ENCODE assay signal across 25 mouse cellular contexts in the genomic region with DNA sequence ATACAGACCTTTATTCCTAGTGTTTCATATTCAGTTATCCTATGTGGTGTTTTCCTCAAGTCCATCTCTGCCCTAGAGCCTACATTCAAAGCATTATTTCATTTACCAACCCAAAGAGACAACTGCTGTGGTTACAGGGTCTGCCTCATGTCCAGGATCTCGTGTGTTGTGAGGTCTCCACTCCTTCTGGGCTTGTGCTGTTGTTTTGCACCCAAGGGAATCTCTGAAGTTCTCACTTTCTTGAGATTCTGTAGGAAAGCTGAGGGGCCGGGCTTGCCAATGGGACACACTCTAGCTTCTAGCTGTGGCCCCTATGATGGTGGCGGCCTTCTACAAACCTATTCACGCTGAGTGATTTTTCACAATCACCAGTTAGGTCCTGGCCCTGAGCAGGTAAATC. TPM values are rescaled to one million over a fixed set of nuclear protein-coding genes. Genes with fewer than 3 reads are reported as not detected.
DNase-seq lines count a peak whose midpoint lies in the region; ATAC-seq and TF ChIP-seq lines count a peak whose summit lies in the region.
"Had no signal": no experiment of that assay in that cellular context is flagged by ENCODE, and none has a peak within 500 bp of the region (broad histone marks: within the 10 kb centered on the region; RNA-seq: fewer than 3 reads in every experiment).

No protein-coding gene starts in this region.

- H3K27me3 ChIP-seq in hindbrain, embryonic 14.5 days (ENCODE audit: control insufficient read depth, insufficient read depth, low read length): no peaks in the 10 kb centered on the region
- H3K27me3 ChIP-seq in hindbrain, embryonic 10.5 days (ENCODE audit: insufficient read depth, poor library complexity, severe bottlenecking): no peaks in the 10 kb centered on the region
- H3K27me3 ChIP-seq in CH12.LX (replicated peaks): peaks cover 29% of the 10 kb centered on the region
- H3K27me3 ChIP-seq: intestine, embryonic 15.5 days had no signal

- TF ChIP-seq EP300 in CH12.LX (IDR thresholded peaks at IDR 0.05; ENCODE audit: low read length): no peak

- TF ChIP-seq CTCF in CH12.LX (conservative IDR thresholded peaks at IDR 0.05 in 1 of 2, IDR thresholded peaks at IDR 0.05 in 1 of 2; ENCODE audit: low read depth in 2 of 2, low read length in 2 of 2): no peak

- 0 out of 2 replicates have a peak overlapping the region, but pooled peaks have one; percentile 5 for H3K27ac ChIP-seq in hindbrain, embryonic 14.5 days
- H3K27ac ChIP-seq in hindbrain, embryonic 10.5 days: no peak overlapping the region
- no peak overlapping the region for H3K27ac ChIP-seq in CH12.LX (ENCODE audit: insufficient read depth, low read depth)
- H3K27ac ChIP-seq: forebrain, embryonic 10.5 days; gastrocnemius, adult 2 months; heart, adult 2 months; intestine, embryonic 15.5 days had no signal

- H3K9ac ChIP-seq in hindbrain, embryonic 14.5 days: no peak overlapping the region
- H3K9ac ChIP-seq in CH12.LX (ENCODE audit: insufficient read depth, low read depth): no peak overlapping the region
- H3K9ac ChIP-seq: forebrain, postnatal 0 days; intestine, embryonic 15.5 days had no signal

- H3K4me1 ChIP-seq in hindbrain, embryonic 14.5 days (replicated peaks; ENCODE audit: control insufficient read depth, insufficient read depth, low read length): peaks cover 13% of the 10 kb centered on the region
- peaks cover 19% of the 10 kb centered on the region for H3K4me1 ChIP-seq in hindbrain, embryonic 10.5 days (replicated peaks)
- peaks cover 6 to 24% of the 10 kb centered on the region in 2 experiments for H3K4me1 ChIP-seq in CH12.LX (ENCODE audit: control insufficient read depth in 1 of 2, insufficient read depth in 2 of 2)
- H3K4me1 ChIP-seq: intestine, embryonic 15.5 days had no signal

- no peak overlapping the region for H3K4me3 ChIP-seq in hindbrain, embryonic 14.5 days (replicated peaks; ENCODE audit: low read length)
- no peak overlapping the region for H3K4me3 ChIP-seq in hindbrain, embryonic 10.5 days
- no peak overlapping the region for H3K4me3 ChIP-seq in CH12.LX (replicated peaks in 1 of 3; ENCODE audit: low read depth in 2 of 3, low read length in 2 of 3, poor library complexity in 1 of 3)
- H3K4me3 ChIP-seq: forebrain, embryonic 10.5 days; gastrocnemius, adult 2 months; heart, adult 2 months; intestine, embryonic 15.5 days had no signal

- H3K4me2 ChIP-seq in hindbrain, embryonic 14.5 days (replicated peaks): no peak overlapping the region
- peak overlapping the region; percentile 22; the same call in 1 of the 2 replicates for H3K4me2 ChIP-seq in CH12.LX (ENCODE audit: insufficient read depth, low read depth, poor library complexity, severe bottlenecking)
- H3K4me2 ChIP-seq: heart, embryonic 11.5 days; intestine, embryonic 15.5 days had no signal

- H3K9me3 ChIP-seq in hindbrain, embryonic 14.5 days (ENCODE audit: control insufficient read depth, low read length): no peaks in the 10 kb centered on the region
- H3K9me3 ChIP-seq in hindbrain, embryonic 10.5 days: no peaks in the 10 kb centered on the region
- no peaks in the 10 kb centered on the region for H3K9me3 ChIP-seq in CH12.LX (replicated peaks; ENCODE audit: low read length)
- H3K9me3 ChIP-seq: forebrain, embryonic 10.5 days; G1E; intestine, embryonic 15.5 days had no signal

- no peak for TF ChIP-seq POLR2A in CH12.LX (IDR thresholded peaks at IDR 0.05; ENCODE audit: low read depth, low read length)

- 85% methylated on average over 4 of the region's 4 CpGs for WGBS in hindbrain, embryonic 14.5 days
- WGBS in hindbrain, embryonic 10.5 days: 88% methylated on average over 4 of the region's 4 CpGs

- ATAC-seq in hindbrain, embryonic 14.5 days (ENCODE audit: low FRiP score): no peak
- ATAC-seq: forebrain, embryonic 14.5 days; forebrain, postnatal 0 days; hindbrain, embryonic 16.5 days; intestine, embryonic 15.5 days; Patski had no signal

- in situ Hi-C loops in CH12.LX (cut with MboI; ENCODE audit: low pct_ligation_motif_present, low pct_unique_long_range_greater_than_20kb, low sequenced_read_pairs): no loop called here

- H3K36me3 ChIP-seq in hindbrain, embryonic 14.5 days (replicated peaks; ENCODE audit: control insufficient read depth, insufficient read depth): no peaks in the 10 kb centered on the region
- no peaks in the 10 kb centered on the region for H3K36me3 ChIP-seq in hindbrain, embryonic 10.5 days
- no peaks in the 10 kb centered on the region for H3K36me3 ChIP-seq in CH12.LX (replicated peaks in 1 of 2; ENCODE audit: control insufficient read depth in 1 of 2, insufficient read depth in 1 of 2, low read length in 1 of 2)
- H3K36me3 ChIP-seq: forebrain, embryonic 10.5 days; G1E; intestine, embryonic 15.5 days had no signal

- H3K79me2 ChIP-seq in CH12.LX (replicated peaks; ENCODE audit: control insufficient read depth, extremely low read depth, insufficient read depth, poor library complexity, severe bottlenecking): no peaks in the 10 kb centered on the region

- dilution Hi-C loops in CH12.LX (cut with MboI; ENCODE audit: extremely low pct_ligation_motif_present, extremely low pct_unique_long_range_greater_than_20kb, low sequenced_read_pairs): no loop called here

- TF ChIP-seq RAD21 in CH12.LX (IDR thresholded peaks at IDR 0.05; ENCODE audit: low read depth, low read length): no peak

- DNase-seq in hindbrain, embryonic 14.5 days (ENCODE audit: low spot score): no peak
- DNase-seq in hindbrain, embryonic 10.5 days (ENCODE audit: low spot score): no peak
- DNase-seq in CH12.LX (ENCODE audit: extremely low read depth) (no peak), MN1 (ENCODE audit: low spot score) (peak; percentile 28)
- no peak for DNase-seq in cerebellum, adult 9-11 months
- DNase-seq in thymus, postnatal 10 days (ENCODE audit: low spot score in 2 of 2): no peak
- DNase-seq: adrenal gland, adult 2 months; adrenal gland, postnatal 14 days; cerebellum, adult 11 months; cerebellum, adult 2 months; cerebellum, postnatal 10 days; forebrain, postnatal 0 days; gastrocnemius, adult 2 months; gastrocnemius, postnatal 14 days; heart, adult 2 months; heart, postnatal 36 days; kidney, adult 11 months; kidney, adult 8-10 months had no signal

TF ChIP-seq in CH12.LX, 34 proteins besides CTCF, POLR2A, EP300 and RAD21:
- TF ChIP-seq GABPA (IDR thresholded peaks at IDR 0.05; ENCODE audit: insufficient replicate concordance, low read depth, low read length) (no peak), ZC3H11A (IDR thresholded peaks at IDR 0.05; ENCODE audit: low read depth, low read length) (no peak), ELF1 (IDR thresholded peaks at IDR 0.05; ENCODE audit: low read depth, low read length) (no peak), ETS1 (conservative IDR thresholded peaks at IDR 0.05; ENCODE audit: low read depth, low read length) (no peak), ZNF384 (IDR thresholded peaks at IDR 0.05; ENCODE audit: low read depth, low read length) (no peak), IRF4 (IDR thresholded peaks at IDR 0.05; ENCODE audit: low read depth, low read length) (no peak), UBTF (IDR thresholded peaks at IDR 0.05; ENCODE audit: low read depth, low read length) (no peak)

RNA-seq across cellular contexts. Expression of a gene that starts 3.0 kb away (rescaled TPM):
- polyA plus RNA-seq in hindbrain, embryonic 14.5 days (2014; fragmentation: Nextera tagmentation; extraction: Ambion mirVana): 8.5 and 8.7 TPM in 2 replicates
- 6.5 and 7.3 TPM in 2 replicates for polyA plus RNA-seq in hindbrain, embryonic 10.5 days (2016; fragmentation: Nextera tagmentation; extraction: Ambion mirVana)
- total RNA-seq in CH12.LX (2012; rRNA removed): 3.3 and 3.4 TPM in 2 replicates
- 3.7 and 4.1 TPM in 2 replicates for total RNA-seq in CH12.LX (2014; rRNA removed)
- polyA plus RNA-seq in CH12.LX (2012; ENCODE audit: insufficient read length, low read depth): 1.9 and 2.2 TPM in 2 replicates
